11 mouse cellular contexts compared by ENCODE assay signal in genomic region chr1:69165202-69165601, GRCm38 (mm10). TPM values are rescaled to one million over a fixed set of nuclear protein-coding genes. Genes with fewer than 3 reads are reported as not detected.
DNase-seq lines count a peak whose midpoint lies in the region; ATAC-seq and TF ChIP-seq lines count a peak whose summit lies in the region.
"Had no signal": no experiment of that assay in that cellular context is flagged by ENCODE, and none has a peak within 500 bp of the region (broad histone marks: within the 10 kb centered on the region; RNA-seq: fewer than 3 reads in every experiment).

No protein-coding gene starts in this region.

- CTCF ChIA-PET in Patski (lab: Charles Lee): interaction anchor here (0.9 to 1.5 kb wide), 3 partner anchors 9 to 615 kb away, joined by 3 to 4 read pairs (median 4); no protein-coding TSS in a partner anchor

- no peak for ATAC-seq in forebrain, embryonic 14.5 days
- ATAC-seq in forebrain, embryonic 15.5 days (replicated peaks): no peak
- no peak for ATAC-seq in limb, embryonic 14.5 days (ENCODE audit: low FRiP score, low read depth)
- peak; percentile 31 for ATAC-seq in Patski

- TF ChIP-seq CTCF in Patski (IDR thresholded peaks at IDR 0.05): peak; percentile 40

- no peaks in the 10 kb centered on the region for H3K9me3 ChIP-seq in forebrain, embryonic 14.5 days (replicated peaks; ENCODE audit: control insufficient read depth, low read length)
- H3K9me3 ChIP-seq in forebrain, embryonic 15.5 days: no peaks in the 10 kb centered on the region
- H3K9me3 ChIP-seq in limb, embryonic 14.5 days (ENCODE audit: control insufficient read depth, low read length): no peaks in the 10 kb centered on the region
- no peaks in the 10 kb centered on the region for H3K9me3 ChIP-seq in limb, embryonic 10.5 days (replicated peaks)
- H3K9me3 ChIP-seq: liver, embryonic 15.5 days; stomach, embryonic 15.5 days had no signal

- no peak for TF ChIP-seq POLR2A in limb, embryonic 14.5 days (IDR thresholded peaks at IDR 0.05; ENCODE audit: borderline replicate concordance, extremely low read depth, insufficient read depth, insufficient read length)

- DNase-seq in forebrain, embryonic 14.5 days (ENCODE audit: low spot score): peak; percentile 61
- DNase-seq in limb, embryonic 14.5 days (ENCODE audit: low spot score): peak; percentile 5
- DNase-seq in limb, embryonic 10.5 days (ENCODE audit: low spot score): no peak
- no peak for DNase-seq in Patski (ENCODE audit: low read depth, low spot score)
- peak; percentile 35 for DNase-seq in induced T-regulatory cell, adult 2 months (ENCODE audit: low read depth)
- no peak for DNase-seq in testis, postnatal 14 days (ENCODE audit: low spot score)
- no peak for DNase-seq in T-cell, adult 2 months (ENCODE audit: low spot score)
- DNase-seq: layer of hippocampus, adult 9-11 months had no signal

- no peak overlapping the region for H3K27ac ChIP-seq in forebrain, embryonic 14.5 days (ENCODE audit: low read depth, low read length)
- no peak overlapping the region for H3K27ac ChIP-seq in forebrain, embryonic 15.5 days (replicated peaks)
- H3K27ac ChIP-seq in limb, embryonic 14.5 days (replicated peaks; ENCODE audit: low read depth, low read length): no peak overlapping the region
- H3K27ac ChIP-seq in limb, embryonic 10.5 days: no peak overlapping the region
- H3K27ac ChIP-seq: liver, embryonic 15.5 days; stomach, embryonic 15.5 days had no signal

- POLR2A ChIA-PET in Patski (lab: Charles Lee): no interaction called here

- H3K27me3 ChIP-seq in forebrain, embryonic 14.5 days (replicated peaks; ENCODE audit: control insufficient read depth, insufficient read depth, low read length): no peaks in the 10 kb centered on the region
- no peaks in the 10 kb centered on the region for H3K27me3 ChIP-seq in forebrain, embryonic 15.5 days
- no peaks in the 10 kb centered on the region for H3K27me3 ChIP-seq in limb, embryonic 14.5 days (ENCODE audit: control insufficient read depth, insufficient read depth, low read length)
- no peaks in the 10 kb centered on the region for H3K27me3 ChIP-seq in limb, embryonic 10.5 days (ENCODE audit: low read depth, poor library complexity, severe bottlenecking)
- peaks cover 17% of the 10 kb centered on the region for H3K27me3 ChIP-seq in Patski
- H3K27me3 ChIP-seq: liver, embryonic 15.5 days; stomach, embryonic 15.5 days had no signal

- no peak overlapping the region for H3K4me3 ChIP-seq in forebrain, embryonic 14.5 days (ENCODE audit: low read depth, low read length)
- H3K4me3 ChIP-seq in forebrain, embryonic 15.5 days: no peak overlapping the region
- H3K4me3 ChIP-seq in limb, embryonic 14.5 days (replicated peaks; ENCODE audit: low read length): no peak overlapping the region
- no peak overlapping the region for H3K4me3 ChIP-seq in limb, embryonic 10.5 days
- H3K4me3 ChIP-seq: liver, embryonic 15.5 days; stomach, embryonic 15.5 days had no signal

- in situ Hi-C loops in Patski (cut with MboI; ENCODE audit: low pct_unique_long_range_greater_than_20kb): no loop called here

- no peak overlapping the region for H3K9ac ChIP-seq in forebrain, embryonic 14.5 days (ENCODE audit: low read length)
- no peak overlapping the region for H3K9ac ChIP-seq in forebrain, embryonic 15.5 days (replicated peaks)
- H3K9ac ChIP-seq in limb, embryonic 14.5 days (ENCODE audit: low read depth, low read length, severe bottlenecking): no peak overlapping the region
- H3K9ac ChIP-seq: liver, embryonic 15.5 days; stomach, embryonic 15.5 days had no signal

- H3K4me1 ChIP-seq in forebrain, embryonic 14.5 days (ENCODE audit: control insufficient read depth, insufficient read depth, low read length): no peaks in the 10 kb centered on the region
- H3K4me1 ChIP-seq in forebrain, embryonic 15.5 days: no peaks in the 10 kb centered on the region
- H3K4me1 ChIP-seq in limb, embryonic 14.5 days (ENCODE audit: control insufficient read depth, insufficient read depth, low read length): no peaks in the 10 kb centered on the region
- H3K4me1 ChIP-seq in limb, embryonic 10.5 days: no peaks in the 10 kb centered on the region
- H3K4me1 ChIP-seq: liver, embryonic 15.5 days; stomach, embryonic 15.5 days had no signal

- no peak overlapping the region for H3K4me2 ChIP-seq in forebrain, embryonic 14.5 days (ENCODE audit: low read length)
- H3K4me2 ChIP-seq in forebrain, embryonic 15.5 days (replicated peaks): no peak overlapping the region
- H3K4me2 ChIP-seq in limb, embryonic 14.5 days (replicated peaks; ENCODE audit: low read depth, low read length, severe bottlenecking): no peak overlapping the region
- H3K4me2 ChIP-seq: liver, embryonic 15.5 days; stomach, embryonic 15.5 days had no signal

- H3K36me3 ChIP-seq in forebrain, embryonic 14.5 days (ENCODE audit: control insufficient read depth, insufficient read depth, low read length): no peaks in the 10 kb centered on the region
- no peaks in the 10 kb centered on the region for H3K36me3 ChIP-seq in forebrain, embryonic 15.5 days
- no peaks in the 10 kb centered on the region for H3K36me3 ChIP-seq in limb, embryonic 14.5 days (ENCODE audit: control insufficient read depth, insufficient read depth, low read length)
- no peaks in the 10 kb centered on the region for H3K36me3 ChIP-seq in limb, embryonic 10.5 days
- H3K36me3 ChIP-seq: liver, embryonic 15.5 days; stomach, embryonic 15.5 days had no signal

- 52% methylated on average over 5 of the region's 5 CpGs for WGBS in forebrain, embryonic 14.5 days
- 54% methylated on average over 5 of the region's 5 CpGs for WGBS in forebrain, embryonic 15.5 days
- 48% methylated on average over 5 of the region's 5 CpGs for whole genome bisulfite sequencing in limb, embryonic 14.5 days
- WGBS in limb, embryonic 10.5 days: 57% methylated on average over 5 of the region's 5 CpGs

RNA-seq across cellular contexts. Expression of gene Erbb4, which starts 57.3 kb away (rescaled TPM):
- polyA plus RNA-seq in forebrain, embryonic 14.5 days (2014; fragmentation: Nextera tagmentation; extraction: Ambion mirVana): 8.4 and 14.4 TPM in 2 replicates
- polyA plus RNA-seq in forebrain, embryonic 15.5 days (2015; fragmentation: Nextera tagmentation; extraction: Ambion mirVana): 14.2 and 17.4 TPM in 2 replicates
- 0.68 and 1.00 TPM in 2 replicates for polyA plus RNA-seq in limb, embryonic 14.5 days (2012; rRNA removed)
- polyA plus RNA-seq in limb, embryonic 14.5 days (2014; fragmentation: Nextera tagmentation; extraction: Ambion mirVana): 1.7 and 2.0 TPM in 2 replicates
- polyA plus RNA-seq in limb, embryonic 10.5 days (2016; fragmentation: Nextera tagmentation; extraction: Ambion mirVana): 0.16 TPM in 1 of 2 replicates, not detected in the other
- polyA plus RNA-seq in Patski (2021): 10.3 TPM

Comparison
In these comparisons a context has a peak if more than half of its experiments do, and no peak if none do; other contexts are left out.
1. DNase-seq: peak in forebrain, embryonic 14.5 days (single experiment), limb, embryonic 14.5 days (single experiment) and induced T-regulatory cell, adult 2 months (single experiment); none in limb, embryonic 10.5 days (single experiment), Patski (single experiment), testis, postnatal 14 days (single experiment) and T-cell, adult 2 months (single experiment).